Mouse (Mus musculus): ENCODE measurements at regions not wholly inside any gene's neighbourhood (a gene's known extent, or its start where the extent isn't known, plus 50 kb on each side); places are given as distances from the start of the nearest gene placed in this dataset.

DNA sequence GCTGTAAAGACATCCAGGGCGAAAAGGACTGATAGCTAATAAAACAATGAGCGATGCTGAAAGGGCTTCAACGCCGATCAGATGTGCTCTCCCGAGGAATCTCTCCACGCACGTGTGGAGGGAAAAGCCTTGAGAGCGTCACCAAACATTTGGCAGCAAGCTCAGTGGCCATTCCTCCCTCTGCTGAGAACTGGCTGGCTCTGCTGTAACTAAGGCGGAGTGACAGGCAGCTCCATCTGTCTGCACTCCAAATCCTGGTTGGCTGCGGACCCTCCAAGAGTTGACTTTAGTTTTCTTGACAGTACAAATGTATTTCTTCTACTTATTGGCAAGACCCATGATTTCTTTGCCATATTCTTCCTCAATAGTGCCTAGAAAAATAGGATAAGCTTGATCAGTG lies 68.5 kb upstream of the Cxcl12 start:
- H3K4me1 ChIP-seq (replicated peaks): 0 out of 2 replicates have a peak, but pooled peaks cover 3% of the 10 kb centered on the region
- H3K4me2 ChIP-seq: no peak overlapping the region
- no peak for ATAC-seq (ENCODE audit: low FRiP score, low read depth)
- no peak overlapping the region for H3K27ac ChIP-seq (replicated peaks)
- H3K4me3 ChIP-seq: no peak overlapping the region
- no peaks in the 10 kb centered on the region for H3K36me3 ChIP-seq
- no peaks in the 10 kb centered on the region for H3K9me3 ChIP-seq
- H3K9ac ChIP-seq: no peak overlapping the region
- H3K27me3 ChIP-seq: no peaks in the 10 kb centered on the region
- WGBS: 69% methylated on average over 10 of the region's 10 CpGs

DNA sequence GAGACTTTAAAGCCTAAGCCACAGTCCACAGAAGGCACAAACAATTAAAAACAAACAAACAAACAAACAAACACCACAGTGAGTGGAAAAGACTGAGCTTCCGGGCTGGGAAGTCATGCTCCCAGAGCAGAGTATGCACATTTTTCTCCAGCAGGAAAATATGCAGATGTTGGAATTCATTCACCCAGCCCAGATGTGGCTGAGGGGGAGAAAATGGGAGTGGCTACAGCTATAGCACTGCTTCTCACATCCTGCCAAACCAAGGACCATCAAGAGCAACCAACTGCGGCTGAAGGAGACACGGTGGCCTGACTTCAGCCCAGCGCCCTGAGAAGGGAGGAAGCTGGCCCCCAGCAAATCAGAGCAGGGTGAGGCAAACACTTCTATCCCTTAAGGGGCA lies 65.6 kb upstream of the Cxcl12 start:
- no peak overlapping the region for H3K9ac ChIP-seq
- peaks cover 7% of the 10 kb centered on the region; the same call in 1 of the 2 replicates for H3K4me1 ChIP-seq (replicated peaks)
- no peak overlapping the region for H3K4me3 ChIP-seq
- no peak overlapping the region for H3K4me2 ChIP-seq
- no peak overlapping the region for H3K27ac ChIP-seq (replicated peaks)
- no peaks in the 10 kb centered on the region for H3K9me3 ChIP-seq
- 82% methylated on average over 4 of the region's 4 CpGs for WGBS
- no peaks in the 10 kb centered on the region for H3K27me3 ChIP-seq
- no peak for ATAC-seq (ENCODE audit: low FRiP score, low read depth)
- no peaks in the 10 kb centered on the region for H3K36me3 ChIP-seq

DNA sequence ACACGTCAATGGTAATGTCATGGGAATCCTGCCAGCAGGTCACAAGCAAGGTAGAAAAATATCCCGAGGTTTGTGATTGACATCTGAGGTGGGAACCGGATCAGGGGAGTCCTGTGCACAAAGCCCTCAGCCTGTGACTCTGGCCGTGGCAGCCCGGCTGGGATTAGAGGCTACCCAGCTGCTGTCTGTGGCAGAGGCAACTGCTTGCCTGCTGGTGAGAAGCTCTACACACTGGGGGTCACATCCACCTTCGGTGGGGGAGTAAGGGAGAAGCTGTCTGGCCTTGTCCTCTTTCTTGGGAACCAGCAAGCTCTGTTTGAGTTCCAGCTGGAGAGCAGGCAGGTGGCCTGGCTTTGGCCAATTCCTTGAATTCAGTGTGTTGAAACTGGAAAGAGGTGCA lies 64.3 kb upstream of the Cxcl12 start:
- Histone ChIP-seq H3K4me3 (no peak overlapping the region), H3K27ac (replicated peaks) (no peak overlapping the region), H3K27me3 (no peaks in the 10 kb centered on the region), H3K36me3 (no peaks in the 10 kb centered on the region), H3K9me3 (no peaks in the 10 kb centered on the region), H3K9ac (no peak overlapping the region), H3K4me2 (no peak overlapping the region), H3K4me1 (replicated peaks) (peaks cover 7% of the 10 kb centered on the region; the same call in 1 of the 2 replicates)
- no peak for ATAC-seq (ENCODE audit: low FRiP score, low read depth)
- 59% methylated on average over 6 of the region's 6 CpGs for WGBS

DNA sequence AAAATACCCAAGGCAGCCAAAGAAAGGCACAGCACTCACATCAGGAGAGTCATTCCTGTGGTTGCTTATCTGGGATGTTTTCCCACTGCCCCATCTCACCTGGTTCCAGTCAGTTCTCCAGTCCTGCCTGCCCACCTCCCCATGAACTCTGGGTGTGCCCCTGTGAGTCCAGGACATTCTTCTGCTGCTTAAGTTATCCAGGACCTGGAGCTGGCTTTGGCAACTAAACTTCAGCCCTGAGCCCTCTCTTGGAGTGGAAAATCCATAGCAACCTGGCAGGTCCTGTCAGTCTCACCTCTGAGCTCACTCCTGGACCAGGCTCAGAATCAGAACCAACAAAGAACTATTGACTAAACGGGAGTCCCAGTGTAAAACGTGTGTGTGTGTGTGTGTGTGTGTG lies 63.9 kb upstream of the Cxcl12 start:
- ATAC-seq (ENCODE audit: low FRiP score, low read depth): no peak
- WGBS: 74% methylated on average over 2 of the region's 2 CpGs

DNA sequence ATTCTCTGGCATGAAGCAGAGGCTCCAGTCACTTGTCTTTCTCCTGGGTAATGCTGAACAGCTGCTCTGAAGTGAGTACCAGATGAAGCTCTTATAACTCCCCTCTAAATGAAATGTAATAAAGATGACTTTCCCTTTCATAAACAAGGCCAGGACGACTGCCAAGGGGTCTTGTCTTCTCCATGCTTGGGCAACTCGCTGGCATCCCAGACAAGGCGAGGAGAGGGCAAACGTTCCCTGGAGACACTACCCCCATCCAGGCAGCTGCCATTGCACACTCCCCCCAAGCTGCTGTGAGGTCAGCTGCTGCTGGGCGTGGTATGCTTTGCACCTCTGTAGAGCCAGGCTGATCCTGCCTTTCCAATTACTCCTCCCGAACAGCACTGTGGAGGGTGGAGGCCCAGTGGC lies 63.1 kb upstream of the Cxcl12 start:
- no peak overlapping the region for H3K4me2 ChIP-seq
- no peak overlapping the region for H3K9ac ChIP-seq
- 0 out of 2 replicates have a peak overlapping the region, but pooled peaks have one; percentile 14 for H3K27ac ChIP-seq (replicated peaks)
- H3K4me3 ChIP-seq: no peak overlapping the region
- peak; percentile 56; the same call in 1 of the 2 replicates for ATAC-seq (ENCODE audit: low FRiP score, low read depth)
- H3K9me3 ChIP-seq: no peaks in the 10 kb centered on the region
- H3K4me1 ChIP-seq (replicated peaks): peaks cover 7% of the 10 kb centered on the region; the same call in 1 of the 2 replicates
- H3K27me3 ChIP-seq: no peaks in the 10 kb centered on the region
- 40% methylated on average over 6 of the region's 6 CpGs for WGBS
- H3K36me3 ChIP-seq: no peaks in the 10 kb centered on the region

More for the DNA sequence above, 63.9 kb upstream of the Cxcl12 start:
- no peak overlapping the region for H3K9ac ChIP-seq
- no peak overlapping the region for H3K4me3 ChIP-seq
- peaks cover 7% of the 10 kb centered on the region; the same call in 1 of the 2 replicates for H3K4me1 ChIP-seq (replicated peaks)
- H3K9me3 ChIP-seq: no peaks in the 10 kb centered on the region
- H3K4me2 ChIP-seq: no peak overlapping the region
- H3K27me3 ChIP-seq: no peaks in the 10 kb centered on the region
- no peaks in the 10 kb centered on the region for H3K36me3 ChIP-seq
- H3K27ac ChIP-seq (replicated peaks): no peak overlapping the region

DNA sequence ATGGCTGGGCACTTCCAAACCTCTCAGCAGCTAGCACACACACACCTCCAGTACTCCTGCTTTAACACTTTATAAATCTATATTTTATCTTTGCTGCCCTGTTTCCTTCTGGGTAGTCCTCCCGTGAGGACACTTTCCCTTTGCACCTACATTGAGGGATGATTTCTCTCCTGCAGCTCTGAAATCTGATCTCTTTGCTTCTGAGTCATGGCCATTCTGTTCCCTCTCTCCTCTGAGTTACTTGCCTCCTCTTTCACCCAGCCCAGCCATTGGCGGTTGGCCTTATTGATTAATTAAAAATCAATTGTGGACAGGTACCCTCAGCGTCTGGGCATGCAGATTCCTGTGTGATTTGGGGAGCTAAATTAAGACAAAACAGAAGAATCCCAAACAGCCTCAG lies 58.0 kb upstream of the Cxcl12 start:
- H3K27ac ChIP-seq (replicated peaks): no peak overlapping the region
- no peaks in the 10 kb centered on the region for H3K27me3 ChIP-seq
- ATAC-seq (ENCODE audit: low FRiP score, low read depth): no peak
- no peak overlapping the region for H3K4me2 ChIP-seq
- peaks cover 3% of the 10 kb centered on the region for H3K4me1 ChIP-seq (replicated peaks)
- H3K4me3 ChIP-seq: no peak overlapping the region
- WGBS: 72% methylated on average over 3 of the region's 3 CpGs
- no peaks in the 10 kb centered on the region for H3K9me3 ChIP-seq
- H3K9ac ChIP-seq: no peak overlapping the region
- H3K36me3 ChIP-seq: no peaks in the 10 kb centered on the region

DNA sequence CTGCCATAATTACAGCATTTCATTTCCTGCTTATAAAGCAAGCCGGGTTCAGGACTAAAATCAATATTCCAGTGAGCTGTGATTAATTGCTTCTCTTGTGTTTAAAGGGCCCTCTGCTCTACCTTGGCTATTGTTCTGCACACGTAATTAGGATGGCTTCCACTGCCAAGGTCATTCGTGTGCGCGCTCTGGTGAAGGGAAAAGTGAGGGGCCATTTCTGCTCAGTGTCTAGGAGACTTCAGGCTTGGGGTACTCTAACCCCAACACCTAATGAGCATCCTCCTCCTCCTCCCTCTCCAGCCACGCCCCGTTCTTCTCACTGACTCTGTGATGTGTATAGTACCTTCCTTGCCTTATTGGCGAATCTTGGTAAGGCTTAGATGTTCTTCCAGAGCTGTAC lies 53.5 kb upstream of the Cxcl12 start:
- Histone ChIP-seq H3K4me1 (replicated peaks) (no peaks in the 10 kb centered on the region; the same call in 1 of the 2 replicates), H3K27me3 (no peaks in the 10 kb centered on the region), H3K36me3 (no peaks in the 10 kb centered on the region), H3K9ac (no peak overlapping the region), H3K9me3 (no peaks in the 10 kb centered on the region), H3K27ac (replicated peaks) (0 out of 2 replicates have a peak overlapping the region, but pooled peaks have one; percentile 15), H3K4me2 (no peak overlapping the region), H3K4me3 (no peak overlapping the region)
- ATAC-seq (ENCODE audit: low FRiP score, low read depth): peak; percentile 48; the same call in 1 of the 2 replicates
- 66% methylated on average over 8 of the region's 8 CpGs for WGBS

DNA sequence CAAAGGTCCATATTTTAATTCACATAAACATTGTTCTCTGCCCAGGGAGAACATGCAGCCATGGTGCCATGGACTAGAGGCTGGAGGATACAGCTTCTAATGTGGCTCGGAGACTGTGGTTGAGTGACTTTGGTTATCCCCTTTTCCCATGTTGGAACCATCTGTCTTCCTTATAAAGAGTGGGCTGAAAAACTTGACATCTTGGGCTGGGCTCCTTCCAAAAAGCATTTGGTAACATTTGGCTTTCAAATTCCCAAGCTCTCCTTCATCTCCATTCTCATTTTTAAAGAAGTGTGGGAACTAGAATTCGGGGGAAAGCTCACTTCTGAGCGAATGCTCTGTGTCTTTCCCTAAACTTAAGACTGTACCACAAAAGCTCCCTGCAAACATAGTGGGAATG lies 50.3 kb upstream of the Cxcl12 start:
- H3K36me3 ChIP-seq: no peaks in the 10 kb centered on the region
- no peak overlapping the region for H3K27ac ChIP-seq (replicated peaks)
- H3K4me3 ChIP-seq: no peak overlapping the region
- no peak for ATAC-seq (ENCODE audit: low FRiP score, low read depth)
- H3K9me3 ChIP-seq: no peaks in the 10 kb centered on the region
- no peak overlapping the region for H3K9ac ChIP-seq
- H3K4me2 ChIP-seq: no peak overlapping the region
- H3K27me3 ChIP-seq: no peaks in the 10 kb centered on the region
- 91% methylated on average over 3 of the region's 3 CpGs for WGBS
- H3K4me1 ChIP-seq (replicated peaks): no peaks in the 10 kb centered on the region; the same call in 1 of the 2 replicates

Measured in hindbrain, embryonic 15.5 days (tissue).